Mouse (Mus musculus) liver, embryonic 14.5 days (tissue): ENCODE data around the gene Adi1.

Source experiments
- CTCF ChIP-seq: IDR thresholded peaks from 2 replicates; pipeline ENCODE4 v1.5.1; 2016; ENCODE audit warnings: antibody characterized with exemption, low read depth, control low read depth
- EP300 ChIP-seq: IDR thresholded peaks from 2 replicates; pipeline ENCODE4 v1.6.1; 2016; ENCODE audit warnings: antibody characterized with exemption, low read depth

- TF ChIP-seq CTCF (no peak), EP300 (no peak)
These were observed 852 bp upstream of the Adi1 start for GRCm38 (mm10) chr12:28674038-28674720.
